Mouse (Mus musculus): ENCODE measurements around the gene Arhgap42.

Arhgap42 gene

GRCm38 (mm10) chr9:8971491-8971890 is 267.4 kb downstream of the Arhgap42 start, which contains the start of gene Gm16485:
TSS of gene Gm16485 (plus strand) at chr9:8971791.
- 78% methylated on average over 2 of the region's 2 CpGs for WGBS

DNA sequence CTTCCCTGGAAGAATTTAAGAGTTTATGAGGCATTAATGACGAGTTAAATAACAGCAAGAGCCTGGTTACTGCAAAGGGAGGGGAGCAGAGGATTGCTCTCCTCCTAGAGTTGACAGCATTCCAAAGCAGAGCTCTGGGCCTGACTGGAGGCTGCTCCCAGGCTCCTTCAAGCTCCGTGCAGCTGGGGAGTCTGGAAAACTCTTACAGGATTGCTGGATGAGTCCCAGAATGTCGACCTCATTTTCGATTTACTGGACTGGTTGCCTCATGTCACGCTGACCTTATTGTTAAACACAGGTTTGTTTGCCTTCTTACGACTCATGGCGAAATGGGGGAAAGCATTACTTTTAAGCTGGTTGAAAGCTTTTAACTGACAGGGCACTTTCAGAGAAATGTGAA is 268.7 kb downstream of the Arhgap42 start:
- 51% methylated on average over 7 of the region's 7 CpGs for WGBS

GRCm38 (mm10) chr9:8964512-8965133 is 274.3 kb downstream of the Arhgap42 start:
- WGBS, result 68% methylated on average over 8 of the region's 8 CpGs
